Mouse (Mus musculus) heart, postnatal 4 days (tissue): ENCODE measurements around the gene Myoz2. TPM values are rescaled to one million over a fixed set of nuclear protein-coding genes. Genes with fewer than 3 reads are reported as not detected.

Experiments used
- DNase-seq: peaks from one replicate; pipeline ENCODE4 v3.0.0; 2021
- microRNA-seq, 2 experiments: library from miRNA; unstranded; fragments of <30 nt; microRNA quantifications; one replicate each; pipeline ENCODE4 v1.2.0; 2021 to 2022
- total RNA-seq, 2 experiments: library from RNA; stranded (reverse); gene quantifications; 2 replicates each; pipeline ENCODE4 v1.2.3; 2021

Gene Myoz2
- total RNA-seq, 2 experiments from 2014 or later = 792 to 841 TPM

DNA sequence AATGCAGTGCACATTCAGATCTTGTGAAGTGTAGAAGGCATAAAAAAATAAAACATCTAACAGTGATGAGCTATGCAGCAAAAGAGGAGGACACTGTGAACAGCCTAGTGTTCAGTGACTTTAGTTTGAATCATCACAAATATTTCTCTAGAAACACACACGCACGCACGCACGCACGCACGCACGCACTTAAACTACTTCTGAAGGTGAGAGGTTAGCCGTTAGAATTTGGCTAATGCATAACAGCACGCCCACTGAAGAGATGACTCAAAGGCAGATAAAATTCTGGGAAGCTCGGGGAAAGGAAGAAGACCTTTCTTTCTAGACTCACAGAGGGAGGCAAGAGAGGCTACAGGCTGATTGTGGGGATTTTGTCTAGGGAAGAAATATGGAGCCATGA, 27.4 kb downstream of the Myoz2 start:
- DNase-seq = no peak

DNA sequence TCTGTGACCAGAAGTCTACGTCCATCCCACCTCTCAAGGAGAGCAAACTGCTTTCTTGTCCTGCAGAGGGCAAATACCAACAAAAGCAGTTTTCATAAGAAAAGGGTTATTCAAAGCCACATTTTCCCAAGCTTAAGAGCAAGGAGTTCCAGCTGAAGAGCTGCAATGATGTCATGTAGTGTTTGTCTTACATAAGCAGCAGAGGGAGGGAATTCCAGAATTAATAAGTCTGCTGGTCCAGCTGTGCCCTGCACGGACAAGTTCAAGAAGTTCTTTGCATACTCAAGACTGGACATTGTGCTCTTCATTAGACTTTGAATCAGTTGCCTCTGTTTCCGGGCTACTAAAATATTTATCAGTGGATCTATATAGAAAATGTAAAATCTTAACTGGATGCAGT, 33.8 kb downstream of the Myoz2 start:
- DNase-seq = no peak

DNA sequence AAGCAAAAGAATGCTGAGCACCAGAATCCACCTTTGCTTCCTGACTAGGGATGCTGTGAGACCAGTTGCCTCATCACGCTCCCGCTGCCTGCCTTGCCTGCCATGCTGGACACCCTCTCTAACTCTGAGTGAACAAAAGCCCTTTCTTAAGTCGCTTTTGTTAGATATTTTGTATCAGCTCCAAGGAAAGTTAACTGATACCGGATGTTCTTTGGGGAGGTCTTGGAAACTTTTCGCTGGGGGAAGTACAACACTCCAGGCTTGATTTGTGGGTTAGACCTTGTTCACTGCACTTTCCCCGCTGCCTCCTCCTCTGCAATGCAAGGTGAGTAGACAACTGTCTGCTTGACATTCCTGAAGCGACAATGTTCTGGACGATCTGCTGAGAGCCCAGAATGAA, 36.3 kb downstream of the Myoz2 start:
- no peak for DNase-seq

DNA sequence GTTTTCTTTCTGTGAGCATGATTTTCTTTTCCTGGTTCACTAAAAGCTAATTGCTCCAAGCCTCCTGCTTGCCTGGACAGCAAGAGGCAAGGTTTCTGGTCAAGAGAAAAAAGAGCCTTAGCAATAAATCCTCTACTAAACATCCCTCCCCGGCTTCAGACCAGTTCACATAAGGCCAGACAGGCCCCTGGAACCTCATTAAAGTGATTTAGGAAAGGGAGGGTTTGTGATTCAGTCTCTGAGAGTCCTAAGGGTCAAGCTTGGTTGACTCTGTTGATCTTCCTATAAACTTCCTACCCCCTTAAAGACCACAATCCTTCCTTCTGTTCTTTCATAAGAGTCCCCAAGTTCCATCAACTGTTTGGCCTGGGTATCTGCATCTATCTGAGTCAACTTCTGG, 37.8 kb downstream of the Myoz2 start:
- no peak for DNase-seq

GRCm38 (mm10) chr3:122986906-122987305, 47.9 kb downstream of the Myoz2 start:
- no peak for DNase-seq

DNA sequence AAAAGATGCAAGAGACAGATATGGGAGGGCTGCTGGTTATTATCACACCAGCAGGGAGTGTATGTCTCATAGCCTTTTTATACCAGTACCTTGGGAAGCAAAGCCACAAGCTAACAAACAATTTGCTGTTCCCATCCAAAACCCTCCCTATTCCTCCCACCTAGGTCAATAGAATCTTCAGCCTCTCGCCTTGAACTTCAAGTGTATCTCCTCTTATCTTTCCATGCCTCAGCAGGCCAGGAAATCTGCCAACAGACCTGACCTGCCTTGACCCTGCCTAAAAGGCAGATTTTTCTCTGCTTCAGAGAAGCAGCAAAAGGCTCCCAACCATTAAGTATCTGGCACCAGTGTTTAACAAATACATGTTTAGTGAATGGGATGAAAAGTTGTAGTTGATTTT, 48.4 kb downstream of the Myoz2 start:
- DNase-seq = no peak

GRCm38 (mm10) chr3:122985183-122985944, 49.5 kb downstream of the Myoz2 start:
- no peak for DNase-seq

DNA sequence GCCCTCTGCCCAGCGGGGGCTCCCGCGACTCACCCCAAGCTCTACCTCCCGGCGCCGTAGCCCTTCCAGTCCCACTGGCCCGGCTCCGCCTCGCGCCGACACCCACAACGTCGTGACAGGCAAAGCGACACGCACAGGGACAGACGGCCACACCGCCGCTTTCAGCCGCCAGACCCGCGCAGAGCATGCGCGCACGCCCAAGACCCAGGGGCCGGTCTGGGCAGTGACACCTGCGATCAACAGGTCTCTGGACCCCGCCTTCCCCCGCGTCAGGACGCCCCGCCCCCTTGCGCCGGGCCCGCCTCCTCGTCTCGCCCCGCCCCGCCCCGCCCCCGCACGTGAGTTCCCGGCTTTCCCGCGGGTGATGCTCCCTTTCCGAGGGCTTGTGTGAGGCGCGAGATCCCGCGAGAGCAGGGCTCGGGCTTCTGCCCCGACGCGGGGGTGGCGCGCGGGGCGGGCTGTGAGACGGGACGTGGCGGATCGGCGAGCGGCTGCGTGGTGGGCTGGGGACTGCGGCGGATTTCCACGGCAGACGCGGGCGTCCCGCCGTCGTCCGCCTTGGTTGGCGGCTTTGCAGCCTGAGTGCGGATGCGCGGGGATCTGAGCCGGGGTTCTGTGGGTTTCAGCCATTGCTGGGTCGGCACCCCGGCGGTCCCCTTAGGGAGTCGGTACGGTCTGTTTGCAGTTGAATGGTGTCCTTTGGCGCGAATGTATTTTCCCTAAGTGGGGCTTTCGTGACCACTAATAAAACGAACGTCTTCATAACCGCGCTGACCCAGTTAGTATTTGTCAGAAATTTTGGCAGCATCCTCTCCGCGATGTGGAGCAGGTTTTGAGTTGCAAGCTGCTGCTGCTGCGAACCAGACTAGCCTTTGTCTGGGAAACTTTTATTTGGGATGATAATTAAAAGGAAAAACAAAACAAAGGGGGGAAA, 50.3 kb downstream of the Myoz2 start, which contains the start of gene Usp53:
Gene Usp53, minus strand, starts transcription at position 262 of the 934 bp plus-strand sequence.
- DNase-seq = peak; percentile 95

GRCm38 (mm10) chr3:122983849-122984248, 51.0 kb downstream of the Myoz2 start:
- no peak for DNase-seq

GRCm38 (mm10) chr3:122975964-122976363, 58.9 kb downstream of the Myoz2 start:
- DNase-seq = no peak

- DNase-seq = no peak
These were observed 59.5 kb downstream of the Myoz2 start for GRCm38 (mm10) chr3:122975363-122975762.

DNA sequence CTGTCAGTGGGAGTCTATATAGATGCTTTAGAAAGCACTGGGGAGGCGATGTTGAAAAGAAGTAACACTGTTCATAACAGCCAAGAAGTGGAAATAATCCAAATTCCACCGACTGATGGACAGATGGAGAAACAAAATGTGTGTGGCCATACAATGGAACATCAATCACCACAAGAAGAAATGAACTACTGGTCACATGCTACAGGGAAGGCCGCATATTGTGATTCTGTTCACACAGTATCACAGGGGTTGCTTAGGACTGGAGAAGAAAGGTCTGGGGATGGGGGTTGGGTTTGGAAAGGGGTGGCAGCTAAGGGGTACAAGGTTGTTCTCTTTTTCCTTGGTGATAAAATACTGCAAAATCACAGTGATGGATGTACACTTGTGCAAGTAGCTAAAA, 60.0 kb downstream of the Myoz2 start:
- no peak for DNase-seq

DNA sequence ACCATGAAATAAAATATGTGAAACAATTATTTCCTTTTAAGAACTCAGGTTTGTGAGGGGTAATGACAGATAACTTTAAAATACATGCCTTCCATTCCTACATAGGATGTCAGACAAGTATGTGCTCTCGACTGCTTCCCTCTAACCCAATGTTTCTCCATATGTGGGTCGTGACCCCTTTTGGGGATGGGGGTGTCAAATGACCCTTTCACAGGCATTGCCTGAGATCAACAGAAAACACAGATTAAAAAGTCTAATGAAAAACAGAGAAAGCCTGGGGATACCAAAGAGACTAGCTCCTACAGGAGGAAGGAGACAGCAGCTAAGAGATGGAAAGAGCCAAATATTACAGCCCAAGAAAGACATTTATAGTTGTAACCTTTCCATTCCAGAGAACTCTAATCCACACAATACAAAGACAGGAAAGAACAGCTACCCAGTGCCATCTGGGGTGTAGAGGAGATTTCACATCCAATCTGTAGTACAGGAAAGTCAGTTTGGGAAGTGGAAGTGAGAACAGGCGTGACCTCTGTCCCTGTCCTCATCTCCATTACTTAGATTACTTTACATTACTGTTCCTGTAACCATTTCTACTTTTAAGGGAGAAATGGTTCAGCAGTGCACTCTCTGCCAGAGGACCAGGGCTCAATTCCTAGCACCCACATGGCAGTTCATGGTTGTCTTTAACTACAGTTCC, 62.5 kb downstream of the Myoz2 start:
- no peak for DNase-seq

DNA sequence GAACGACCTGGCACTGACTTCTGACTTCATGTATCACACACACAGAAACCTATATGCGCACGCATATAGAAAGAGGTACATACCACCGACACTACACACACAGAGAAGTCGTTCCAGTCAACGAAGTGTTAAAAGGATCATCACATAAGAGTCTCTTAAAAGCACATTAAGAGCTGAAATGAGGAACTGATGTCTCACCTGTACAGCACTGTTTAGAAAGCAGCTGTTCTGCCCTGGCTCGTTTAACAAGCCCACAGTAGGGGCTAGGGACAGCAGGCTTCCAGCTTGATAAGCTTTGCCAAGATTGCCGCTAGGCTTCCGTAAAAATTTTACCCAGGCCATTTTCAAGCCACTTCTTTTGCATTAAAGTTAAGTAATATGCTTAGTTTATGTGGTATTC, 66.4 kb downstream of the Myoz2 start:
- DNase-seq = no peak

DNA sequence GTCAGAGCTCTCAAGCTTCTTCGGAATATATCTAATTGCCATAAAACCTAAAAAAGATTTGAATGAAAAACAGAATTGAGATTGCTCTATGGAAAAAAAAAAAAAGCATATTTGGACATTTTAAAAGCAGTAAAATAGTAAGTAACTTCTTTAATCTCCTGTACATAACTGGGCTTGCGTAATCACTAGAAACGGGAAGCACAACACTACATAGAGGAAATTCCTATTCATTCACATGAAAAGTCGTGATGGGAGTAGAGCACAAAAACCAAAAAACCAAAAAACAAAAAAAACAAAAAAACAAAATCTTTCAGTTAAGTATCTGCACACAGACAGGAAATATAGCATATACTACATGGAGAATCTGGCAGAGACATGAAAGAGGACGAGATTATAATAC, 70.5 kb downstream of the Myoz2 start:
- no peak for DNase-seq

Small RNA genes within 50 kb of the gene (microRNA-seq; reads per million reads assigned to microRNA genes)
- 0 reads per million in 2 experiments for gene Gm22066

Other genes with a start within 250 kb of the Myoz2 start
- not detected for gene Fabp2, start 139.9 kb downstream of the Myoz2 start, total RNA-seq
- gene Gm10959, start 115.7 kb downstream of the Myoz2 start, total RNA-seq = not detected
- gene 1810037I17Rik, start 110.8 kb downstream of the Myoz2 start, total RNA-seq = 10 to 100 TPM; 95.1 to 95.6 TPM
- 1 to 10 TPM; 7.4 to 10.0 TPM for gene Usp53, start 50.5 kb downstream of the Myoz2 start, total RNA-seq
- gene Synpo2, start 201.1 kb upstream of the Myoz2 start, total RNA-seq = 10 to 100 TPM; 36.9 to 37.5 TPM
- 10 to 100 TPM; 65.6 to 69.4 TPM for gene Sec24d, start 232.4 kb upstream of the Myoz2 start, total RNA-seq